25 mouse cellular contexts compared by ENCODE assay signal in genomic region chr4:87949451-87949850, GRCm38 (mm10).
"Had no signal": no experiment of that assay in that cellular context is flagged by ENCODE, and none has a peak within 500 bp of the region (broad histone marks: within the 10 kb centered on the region; RNA-seq: fewer than 3 reads in every experiment).

No protein-coding gene starts in this region.

- H3K4me2 ChIP-seq: heart, embryonic 11.5 days; heart, embryonic 13.5 days; heart, embryonic 15.5 days; hindbrain, embryonic 13.5 days; hindbrain, embryonic 15.5 days; kidney, embryonic 15.5 days; limb, embryonic 13.5 days; limb, embryonic 15.5 days; liver, embryonic 12.5 days had no signal

- H3K27ac ChIP-seq: heart, adult 2 months; heart, embryonic 13.5 days; heart, embryonic 15.5 days; hindbrain, embryonic 13.5 days; hindbrain, embryonic 15.5 days; hindbrain, postnatal 0 days; kidney, embryonic 15.5 days; kidney, postnatal 0 days; limb, embryonic 13.5 days; limb, embryonic 15.5 days; liver, embryonic 12.5 days; liver, embryonic 14.5 days had no signal

- ATAC-seq: hindbrain, postnatal 0 days; liver, embryonic 12.5 days had no signal

- H3K9me3 ChIP-seq: heart, embryonic 13.5 days; heart, embryonic 15.5 days; hindbrain, embryonic 13.5 days; hindbrain, embryonic 15.5 days; kidney, embryonic 15.5 days; limb, embryonic 13.5 days; limb, embryonic 15.5 days; liver, embryonic 12.5 days had no signal

- H3K4me1 ChIP-seq: kidney, embryonic 15.5 days; limb, embryonic 15.5 days had no signal

- DNase-seq: gastrocnemius, postnatal 14 days; gastrocnemius, postnatal 36 days; heart, adult 2 months; heart, postnatal 14 days; heart, postnatal 36 days; kidney, adult 11 months; kidney, adult 2 months; kidney, adult 9 months; kidney, postnatal 14 days; kidney, postnatal 36 days; layer of hippocampus, adult 9-11 months; layer of hippocampus, postnatal 36 days; left cerebral cortex, postnatal 4 days had no signal

- H3K27me3 ChIP-seq: heart, embryonic 13.5 days; heart, embryonic 15.5 days; hindbrain, embryonic 13.5 days; hindbrain, embryonic 15.5 days; kidney, embryonic 15.5 days; limb, embryonic 13.5 days; limb, embryonic 15.5 days; liver, embryonic 12.5 days had no signal

- H3K4me3 ChIP-seq: heart, adult 2 months; heart, embryonic 13.5 days; heart, embryonic 15.5 days; hindbrain, embryonic 13.5 days; hindbrain, embryonic 15.5 days; kidney, embryonic 15.5 days; limb, embryonic 13.5 days; limb, embryonic 15.5 days; liver, embryonic 12.5 days had no signal

- H3K9ac ChIP-seq: heart, embryonic 13.5 days; heart, embryonic 15.5 days; hindbrain, embryonic 13.5 days; hindbrain, embryonic 15.5 days; kidney, embryonic 15.5 days; limb, embryonic 13.5 days; limb, embryonic 15.5 days; liver, embryonic 12.5 days; liver, embryonic 14.5 days had no signal

- H3K36me3 ChIP-seq: heart, embryonic 13.5 days; heart, embryonic 15.5 days; hindbrain, embryonic 13.5 days; hindbrain, embryonic 15.5 days; kidney, embryonic 15.5 days; limb, embryonic 13.5 days; limb, embryonic 15.5 days; liver, embryonic 12.5 days had no signal
